Mouse (Mus musculus): ENCODE results near the gene Ddb2. TPM values are rescaled to one million over a fixed set of nuclear protein-coding genes. Genes with fewer than 3 reads are reported as not detected.

Ddb2 gene
- polyA plus RNA-seq, 1 experiment from 2014 or later = 9.3 TPM

GRCm38 (mm10) chr2:91198888-91199287 is 37.9 kb downstream of the Ddb2 start:
- H3K27me3 ChIP-seq (replicated peaks; ENCODE audit: low read depth, poor library complexity, severe bottlenecking) = peaks cover 13% of the 10 kb centered on the region; the same call in 1 of the 2 replicates
- no peak overlapping the region for H3K4me3 ChIP-seq
- no peak for DNase-seq (ENCODE audit: low spot score)
- no peak overlapping the region for H3K27ac ChIP-seq (replicated peaks)
- peaks cover 31% of the 10 kb centered on the region for H3K4me1 ChIP-seq
- no peaks in the 10 kb centered on the region for H3K9me3 ChIP-seq
- 85% methylated on average over 3 of the region's 3 CpGs for WGBS
- no peaks in the 10 kb centered on the region for H3K36me3 ChIP-seq (replicated peaks)

DNA sequence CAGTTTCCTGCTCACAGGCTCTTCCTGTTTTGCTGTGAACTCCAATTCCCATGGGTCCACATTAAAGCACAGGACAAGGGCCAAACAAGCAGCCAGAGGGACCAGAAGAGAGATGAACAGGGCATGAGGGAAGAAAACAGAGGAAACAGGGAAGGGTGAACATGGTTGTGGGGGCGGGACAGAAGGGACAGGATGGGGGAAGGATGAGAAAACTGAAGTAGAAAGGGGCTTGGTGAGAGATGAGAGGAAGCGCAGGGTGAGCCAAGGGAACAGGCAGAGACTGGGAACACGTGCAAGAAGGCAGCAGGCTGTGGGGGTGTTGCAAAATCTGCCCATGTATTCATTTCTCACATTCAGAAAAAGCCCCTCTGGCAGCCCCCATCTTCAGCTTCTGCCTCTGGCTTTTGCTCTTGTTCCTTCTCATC is 40.2 kb downstream of the Ddb2 start:
- peaks cover 18% of the 10 kb centered on the region for H3K4me1 ChIP-seq
- no peak overlapping the region; the same call in 1 of the 2 replicates for H3K27ac ChIP-seq (replicated peaks)
- H3K4me3 ChIP-seq = no peak overlapping the region
- H3K9me3 ChIP-seq = no peaks in the 10 kb centered on the region
- no peak for DNase-seq (ENCODE audit: low spot score)
- WGBS = 63% methylated on average over 3 of the region's 3 CpGs
- H3K27me3 ChIP-seq (replicated peaks; ENCODE audit: low read depth, poor library complexity, severe bottlenecking) = peaks cover 20% of the 10 kb centered on the region; the same call in 1 of the 2 replicates
- no peaks in the 10 kb centered on the region for H3K36me3 ChIP-seq (replicated peaks)

DNA sequence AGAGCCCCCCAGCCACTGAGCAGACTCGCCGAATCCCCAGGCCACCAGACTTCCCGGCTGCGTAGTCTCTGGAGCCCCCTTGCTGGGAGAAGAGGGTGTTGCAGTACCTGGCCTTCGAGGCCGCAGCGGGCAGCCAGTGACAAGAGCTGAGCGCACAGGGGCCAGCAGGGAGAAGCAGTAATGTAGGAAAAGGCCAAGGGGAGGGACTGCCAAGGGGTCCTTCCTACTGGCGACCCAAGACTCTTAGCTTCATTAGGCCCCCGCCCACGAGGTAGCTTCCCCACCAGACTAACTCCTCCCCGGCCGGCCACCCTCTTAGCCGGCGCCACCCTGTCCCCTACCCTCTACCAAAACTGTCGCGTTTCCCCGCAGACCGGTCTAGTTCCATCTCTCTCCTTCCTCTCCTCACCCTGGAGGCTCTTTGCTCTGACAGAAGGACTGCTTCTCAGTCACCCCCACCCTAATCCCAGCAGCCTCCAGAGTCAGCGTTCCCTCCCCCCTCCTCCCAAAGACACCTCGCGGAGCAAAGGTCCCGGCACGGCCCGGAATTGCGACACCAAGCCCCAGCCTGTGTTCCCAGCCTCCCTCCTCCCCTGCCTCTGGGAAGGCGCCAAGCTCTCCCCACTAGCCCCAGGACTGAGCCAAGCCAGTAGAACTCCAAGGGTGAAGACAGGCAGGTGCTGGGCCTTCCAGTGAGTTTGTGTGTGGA is 42.0 kb downstream of the Ddb2 start:
- Histone ChIP-seq H3K4me3 (peak overlapping the region; percentile 57), H3K27me3 (replicated peaks; ENCODE audit: low read depth, poor library complexity, severe bottlenecking) (peaks cover 20% of the 10 kb centered on the region; the same call in 1 of the 2 replicates), H3K4me1 (peaks cover 16% of the 10 kb centered on the region), H3K27ac (replicated peaks) (peak overlapping the region; percentile 75), H3K36me3 (replicated peaks) (no peaks in the 10 kb centered on the region), H3K9me3 (no peaks in the 10 kb centered on the region)
- DNase-seq (ENCODE audit: low spot score) = peak; percentile 83
- under 1% methylated on average over 27 of the region's 27 CpGs for WGBS

DNA sequence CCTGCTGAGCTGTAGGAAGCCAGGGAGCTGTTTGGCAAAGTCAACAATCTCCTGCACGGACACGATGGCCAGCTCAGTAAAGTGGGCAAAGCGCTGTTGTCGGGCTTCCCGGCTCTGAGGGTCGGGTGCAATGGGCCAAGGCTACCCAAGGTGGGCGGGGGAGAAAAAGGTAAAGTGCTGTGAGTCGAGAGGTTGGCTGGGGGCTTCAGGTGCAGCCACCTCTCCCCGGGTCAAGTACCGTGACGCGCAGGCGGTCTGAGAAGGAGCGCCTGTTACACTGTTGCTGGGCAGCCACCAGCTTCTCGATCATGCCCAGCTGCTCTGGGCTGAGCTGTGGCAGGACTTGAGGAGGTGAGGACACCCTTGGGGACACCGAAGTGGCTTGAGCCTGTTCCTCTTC is 46.3 kb downstream of the Ddb2 start:
- no peak for DNase-seq (ENCODE audit: low spot score)
- Histone ChIP-seq H3K4me1 (peaks cover 12% of the 10 kb centered on the region), H3K4me3 (no peak overlapping the region), H3K27me3 (replicated peaks; ENCODE audit: low read depth, poor library complexity, severe bottlenecking) (peaks cover 14% of the 10 kb centered on the region; the same call in 1 of the 2 replicates), H3K9me3 (no peaks in the 10 kb centered on the region), H3K36me3 (replicated peaks) (no peaks in the 10 kb centered on the region), H3K27ac (replicated peaks) (no peak overlapping the region)
- WGBS = 86% methylated on average over 16 of the region's 16 CpGs

GRCm38 (mm10) chr2:91187431-91187830 is 49.4 kb downstream of the Ddb2 start:
- Histone ChIP-seq H3K36me3 (replicated peaks) (no peaks in the 10 kb centered on the region), H3K27ac (replicated peaks) (no peak overlapping the region), H3K4me1 (peaks cover 13% of the 10 kb centered on the region), H3K4me3 (no peak overlapping the region), H3K27me3 (replicated peaks; ENCODE audit: low read depth, poor library complexity, severe bottlenecking) (no peaks in the 10 kb centered on the region), H3K9me3 (no peaks in the 10 kb centered on the region)
- no peak for DNase-seq (ENCODE audit: low spot score)
- WGBS = 68% methylated on average over 4 of the region's 4 CpGs

DNA sequence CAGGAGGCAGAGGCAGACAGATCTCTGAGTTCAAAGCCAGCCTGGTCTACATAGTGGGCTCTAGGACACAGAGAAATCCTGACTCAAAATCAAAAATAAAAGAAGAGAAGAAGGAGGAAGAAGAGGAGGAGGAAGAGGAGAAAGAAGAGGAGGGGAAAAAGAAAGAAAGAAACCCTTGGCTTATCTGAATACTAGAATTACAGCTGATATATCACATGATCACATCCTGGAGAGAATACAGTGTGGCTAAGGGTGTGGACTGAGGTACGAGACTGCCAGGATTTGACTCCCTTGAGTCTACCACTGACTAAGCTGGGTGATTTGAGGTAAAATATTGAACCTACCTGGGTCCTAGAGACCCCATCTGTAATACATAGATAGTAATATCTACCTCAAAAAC is 50.6 kb downstream of the Ddb2 start:
- DNase-seq (ENCODE audit: low spot score) = no peak
- Histone ChIP-seq H3K4me3 (no peak overlapping the region), H3K27ac (replicated peaks) (no peak overlapping the region), H3K27me3 (replicated peaks; ENCODE audit: low read depth, poor library complexity, severe bottlenecking) (peaks cover 9% of the 10 kb centered on the region), H3K36me3 (replicated peaks) (no peaks in the 10 kb centered on the region), H3K9me3 (no peaks in the 10 kb centered on the region), H3K4me1 (peaks cover 23% of the 10 kb centered on the region)
- 77% methylated on average over 1 of the region's 1 CpGs for WGBS

DNA sequence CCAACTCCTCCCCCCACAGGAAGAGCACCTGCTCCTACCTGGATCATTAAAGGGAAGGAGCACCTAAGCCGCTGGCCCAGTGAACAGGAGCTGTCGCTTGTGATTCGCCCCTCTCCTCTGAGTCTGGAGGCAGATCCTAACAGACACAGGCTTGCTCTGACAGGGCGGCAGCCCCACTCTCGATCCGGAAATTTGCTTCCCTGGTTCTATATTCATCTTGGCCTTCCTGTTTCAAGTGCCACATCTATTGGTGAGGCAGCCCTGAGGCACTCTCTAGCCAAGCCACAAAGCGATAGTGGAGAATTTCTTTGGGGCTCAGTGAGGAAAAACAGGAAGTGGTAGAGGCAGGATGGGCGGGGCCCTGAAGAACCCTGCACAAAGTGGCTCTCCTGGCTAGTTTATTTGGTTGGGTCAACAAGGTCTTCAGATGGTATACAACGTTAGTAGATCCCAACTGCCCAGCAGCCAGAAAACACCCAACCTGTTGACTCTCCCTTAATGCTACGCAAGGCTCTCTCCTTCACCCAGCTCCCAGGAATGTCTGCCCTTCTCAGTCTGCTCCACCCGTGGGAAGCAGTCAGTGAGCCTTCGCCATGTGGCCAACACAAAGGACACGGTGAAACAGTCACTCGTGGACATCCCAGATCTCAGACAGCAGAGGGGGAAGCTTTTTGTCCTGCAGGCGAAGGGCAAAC is 52.9 kb downstream of the Ddb2 start, which contains the start of gene Madd:
Gene Madd (minus strand): TSS at position 127 of the 695 bp plus-strand sequence.
- DNase-seq (ENCODE audit: low spot score) = no peak
- peak within 1 kb of the TSS; percentile 82 for H3K27ac ChIP-seq (replicated peaks)
- WGBS = 66% methylated on average over 15 of the region's 15 CpGs

DNA sequence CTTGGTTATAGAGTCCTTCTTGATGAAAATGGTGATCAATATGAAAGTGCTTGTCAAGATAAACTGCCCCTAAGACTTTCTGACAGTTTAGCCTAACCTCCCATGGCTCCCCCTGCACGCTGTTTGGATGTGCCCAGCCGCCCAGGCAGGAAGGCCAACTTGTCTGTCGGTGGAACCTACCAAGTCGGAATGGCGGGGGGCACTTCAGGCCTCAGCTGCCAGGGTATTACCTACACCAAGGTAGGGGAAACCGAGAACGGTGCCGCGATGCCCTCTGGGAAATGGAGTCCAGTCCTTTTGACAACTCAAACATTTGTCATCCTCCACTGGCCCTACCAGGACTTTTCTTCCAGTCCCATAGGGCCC is 53.7 kb downstream of the Ddb2 start:
- peaks cover 23% of the 10 kb centered on the region for H3K4me1 ChIP-seq
- H3K36me3 ChIP-seq (replicated peaks) = peaks cover 2% of the 10 kb centered on the region; the same call in 1 of the 2 replicates
- DNase-seq (ENCODE audit: low spot score) = peak; percentile 95
- under 1% methylated on average over 9 of the region's 9 CpGs for WGBS
- H3K9me3 ChIP-seq = no peaks in the 10 kb centered on the region
- H3K4me3 ChIP-seq = peak overlapping the region; percentile 90
- H3K27me3 ChIP-seq (replicated peaks; ENCODE audit: low read depth, poor library complexity, severe bottlenecking) = peaks cover 17% of the 10 kb centered on the region
- H3K27ac ChIP-seq (replicated peaks) = peak overlapping the region; percentile 82

More for the DNA sequence above, 52.9 kb downstream of the Ddb2 start, which contains the start of gene Madd:
- peak within 1 kb of the TSS; percentile 90 for H3K4me3 ChIP-seq
- H3K4me1 ChIP-seq = peaks cover 23% of the 10 kb centered on the region
- no peaks in the 10 kb centered on the region for H3K9me3 ChIP-seq
- H3K27me3 ChIP-seq (replicated peaks; ENCODE audit: low read depth, poor library complexity, severe bottlenecking) = peaks cover 17% of the 10 kb centered on the region
- H3K36me3 ChIP-seq (replicated peaks) = no peaks in the 10 kb centered on the region

- Histone ChIP-seq H3K27ac (replicated peaks) (peak overlapping the region; percentile 82), H3K4me1 (peaks cover 23% of the 10 kb centered on the region), H3K36me3 (replicated peaks) (peaks cover 7% of the 10 kb centered on the region), H3K4me3 (peak overlapping the region; percentile 90), H3K9me3 (no peaks in the 10 kb centered on the region), H3K27me3 (replicated peaks; ENCODE audit: low read depth, poor library complexity, severe bottlenecking) (peaks cover 17% of the 10 kb centered on the region)
- DNase-seq (ENCODE audit: low spot score) = peak; percentile 89
- WGBS = under 1% methylated on average over 81 of the region's 81 CpGs
These were observed 54.2 kb downstream of the Ddb2 start for GRCm38 (mm10) chr2:91182405-91183147.

- Histone ChIP-seq H3K36me3 (replicated peaks) (peaks cover 7% of the 10 kb centered on the region), H3K27me3 (replicated peaks; ENCODE audit: low read depth, poor library complexity, severe bottlenecking) (peaks cover 17% of the 10 kb centered on the region), H3K4me3 (peak overlapping the region; percentile 90), H3K27ac (replicated peaks) (no peak overlapping the region), H3K9me3 (no peaks in the 10 kb centered on the region), H3K4me1 (peaks cover 23% of the 10 kb centered on the region)
- peak; percentile 13 for DNase-seq (ENCODE audit: low spot score)
- WGBS = 16% methylated on average over 8 of the region's 8 CpGs
These were observed 54.8 kb downstream of the Ddb2 start for GRCm38 (mm10) chr2:91182016-91182404.

GRCm38 (mm10) chr2:91180706-91181105 is 56.1 kb downstream of the Ddb2 start:
- Histone ChIP-seq H3K27me3 (replicated peaks; ENCODE audit: low read depth, poor library complexity, severe bottlenecking) (peaks cover 17% of the 10 kb centered on the region), H3K9me3 (no peaks in the 10 kb centered on the region), H3K4me3 (no peak overlapping the region), H3K27ac (replicated peaks) (no peak overlapping the region), H3K36me3 (replicated peaks) (peaks cover 16% of the 10 kb centered on the region), H3K4me1 (peaks cover 23% of the 10 kb centered on the region)
- WGBS = 71% methylated on average over 5 of the region's 5 CpGs
- DNase-seq (ENCODE audit: low spot score) = no peak

- Histone ChIP-seq H3K9me3 (no peaks in the 10 kb centered on the region), H3K36me3 (replicated peaks) (peaks cover 19% of the 10 kb centered on the region), H3K27me3 (replicated peaks; ENCODE audit: low read depth, poor library complexity, severe bottlenecking) (peaks cover 17% of the 10 kb centered on the region), H3K4me1 (peaks cover 23% of the 10 kb centered on the region), H3K4me3 (no peak overlapping the region), H3K27ac (replicated peaks) (no peak overlapping the region)
- 42% methylated on average over 4 of the region's 4 CpGs for WGBS
- no peak for DNase-seq (ENCODE audit: low spot score)
These were observed 57.0 kb downstream of the Ddb2 start for GRCm38 (mm10) chr2:91179825-91180224.

Measured in embryonic facial prominence, embryonic 10.5 days (tissue).